Mouse (Mus musculus) liver, embryonic 16.5 days (tissue): ENCODE measurements around the gene Cbln4. TPM values are rescaled to one million over a fixed set of nuclear protein-coding genes. Genes with fewer than 3 reads are reported as not detected.

Source experiments
- ATAC-seq: fragments of 200-750 bp; cut with Nextera tagmentation; 2 replicates; pipeline ENCODE4 v1.8.0; 2017; ENCODE audit warnings: low read depth, mild to moderate bottlenecking, moderate number of reproducible peaks, moderate library complexity
- H3K27ac ChIP-seq: fragments of 300-500 bp; sonication (generic); 2 replicates; pipeline ENCODE4 v1.5.1; 2014; ENCODE audit warnings: mild to moderate bottlenecking, low read length
- H3K27me3 ChIP-seq: fragments of 300-500 bp; sonication (generic); 2 replicates; pipeline ENCODE4 v1.6.1; 2014; ENCODE audit warnings: low read depth, low read length, mixed read lengths; ENCODE audit not compliant: control insufficient read depth, insufficient read depth
- H3K36me3 ChIP-seq: fragments of 300-500 bp; sonication (generic); 2 replicates; pipeline ENCODE4 v1.6.1; 2014; ENCODE audit warnings: mild to moderate bottlenecking; ENCODE audit not compliant: control insufficient read depth, insufficient read depth
- H3K4me1 ChIP-seq: fragments of 300-500 bp; sonication (generic); 2 replicates; pipeline ENCODE4 v1.6.1; 2014; ENCODE audit warnings: low read depth, low read length, mixed read lengths; ENCODE audit not compliant: control insufficient read depth
- H3K4me2 ChIP-seq: fragments of 300-500 bp; sonication (generic); 2 replicates; pipeline ENCODE4 v1.6.1; 2014; ENCODE audit warnings: low read depth, low read length, mixed read lengths
- H3K4me3 ChIP-seq: fragments of 300-500 bp; sonication (generic); 2 replicates; pipeline ENCODE4 v1.5.1; 2014; ENCODE audit warnings: low read depth, mild to moderate bottlenecking, low read length
- H3K9ac ChIP-seq: fragments of 300-500 bp; sonication (generic); 2 replicates; pipeline ENCODE4 v1.6.1; 2014; ENCODE audit warnings: low read depth, low read length
- H3K9me3 ChIP-seq: fragments of 300-500 bp; sonication (generic); replicated peaks from 2 replicates; pipeline ENCODE4 v1.6.1; 2016; ENCODE audit warnings: low read length; ENCODE audit not compliant: control insufficient read depth
- WGBS: fragments of 180-500 bp; shearing (Covaris S2); extraction: QIAGEN DNeasy Blood & Tissue Kit; methylation state at CpG from one replicate; pipeline ENCODE4 v1.1.7; 2014; ENCODE audit not compliant: insufficient replicate concordance; 5-methylcytosine and 5-hydroxymethylcytosine counted together
- polyA plus RNA-seq: library from polyadenylated mRNA; unstranded; fragments of >200 nt; fragmentation: Nextera tagmentation; extraction: Ambion mirVana; gene quantifications from 2 replicates; pipeline ENCODE4 v1.2.1, GENCODE M21; 2015

Gene Cbln4
- polyA plus RNA-seq, 1 experiment from 2014 or later, result 0.09 TPM

- H3K4me1 ChIP-seq, result no peaks in the 10 kb centered on the region
- H3K27ac ChIP-seq, result no peak overlapping the region
- H3K4me3 ChIP-seq, result no peak overlapping the region
- H3K9ac ChIP-seq, result no peak overlapping the region
- H3K9me3 ChIP-seq, result no peaks in the 10 kb centered on the region; the same call in 1 of the 2 replicates
- H3K4me2 ChIP-seq, result no peak overlapping the region
- no peaks in the 10 kb centered on the region for H3K36me3 ChIP-seq
- peaks cover 18% of the 10 kb centered on the region for H3K27me3 ChIP-seq
- WGBS, result 60% methylated on average over 10 of the region's 10 CpGs
- no peak for ATAC-seq
Measured at GRCm38 (mm10) chr2:172040859-172041258, 2.4 kb downstream of the Cbln4 start.

- H3K4me2 ChIP-seq, result no peak overlapping the region
- no peak overlapping the region for H3K4me3 ChIP-seq
- WGBS, result 74% methylated on average over 5 of the region's 5 CpGs
- H3K27me3 ChIP-seq, result peaks cover 18% of the 10 kb centered on the region
- H3K27ac ChIP-seq, result no peak overlapping the region
- H3K4me1 ChIP-seq, result no peaks in the 10 kb centered on the region
- ATAC-seq, result no peak
- no peaks in the 10 kb centered on the region; the same call in 1 of the 2 replicates for H3K9me3 ChIP-seq
- no peaks in the 10 kb centered on the region for H3K36me3 ChIP-seq
- no peak overlapping the region for H3K9ac ChIP-seq
Measured at GRCm38 (mm10) chr2:172039601-172040000, 3.7 kb downstream of the Cbln4 start.

GRCm38 (mm10) chr2:172034281-172034680 is 9.0 kb downstream of the Cbln4 start:
- no peak for ATAC-seq
- Histone ChIP-seq H3K4me2 (no peak overlapping the region), H3K27ac (no peak overlapping the region), H3K9ac (no peak overlapping the region), H3K9me3 (no peaks in the 10 kb centered on the region), H3K4me3 (no peak overlapping the region), H3K27me3 (no peaks in the 10 kb centered on the region), H3K4me1 (no peaks in the 10 kb centered on the region), H3K36me3 (no peaks in the 10 kb centered on the region)
- 24% methylated on average over 5 of the region's 5 CpGs for WGBS

GRCm38 (mm10) chr2:172025459-172026130 is 17.7 kb downstream of the Cbln4 start:
- no peak overlapping the region for H3K9ac ChIP-seq
- 57% methylated on average over 12 of the region's 12 CpGs for WGBS
- no peak overlapping the region for H3K4me2 ChIP-seq

GRCm38 (mm10) chr2:172006726-172007125 is 36.5 kb downstream of the Cbln4 start:
- Histone ChIP-seq H3K9ac (no peak overlapping the region), H3K4me2 (no peak overlapping the region), H3K4me3 (no peak overlapping the region), H3K36me3 (no peaks in the 10 kb centered on the region), H3K4me1 (no peaks in the 10 kb centered on the region), H3K27ac (no peak overlapping the region), H3K27me3 (no peaks in the 10 kb centered on the region), H3K9me3 (peaks cover 4% of the 10 kb centered on the region; the same call in 1 of the 2 replicates)
- ATAC-seq, result no peak
- WGBS, result 83% methylated on average over 10 of the region's 10 CpGs

More at GRCm38 (mm10) chr2:172025459-172026130, 17.7 kb downstream of the Cbln4 start:
- no peaks in the 10 kb centered on the region for H3K36me3 ChIP-seq
- no peak overlapping the region for H3K4me3 ChIP-seq
- ATAC-seq, result no peak
- no peak overlapping the region for H3K27ac ChIP-seq
- H3K4me1 ChIP-seq, result no peaks in the 10 kb centered on the region
- H3K27me3 ChIP-seq, result no peaks in the 10 kb centered on the region
- no peaks in the 10 kb centered on the region; the same call in 1 of the 2 replicates for H3K9me3 ChIP-seq

GRCm38 (mm10) chr2:172005970-172006369 is 37.3 kb downstream of the Cbln4 start:
- no peaks in the 10 kb centered on the region for H3K4me1 ChIP-seq
- WGBS, result 41% methylated on average over 7 of the region's 7 CpGs
- no peak overlapping the region for H3K4me3 ChIP-seq
- H3K27ac ChIP-seq, result no peak overlapping the region
- no peak overlapping the region for H3K9ac ChIP-seq
- H3K9me3 ChIP-seq, result peaks cover 4% of the 10 kb centered on the region; the same call in 1 of the 2 replicates
- no peak overlapping the region for H3K4me2 ChIP-seq
- H3K27me3 ChIP-seq, result no peaks in the 10 kb centered on the region
- H3K36me3 ChIP-seq, result no peaks in the 10 kb centered on the region
- ATAC-seq, result no peak

GRCm38 (mm10) chr2:172004029-172004984 is 39.0 kb downstream of the Cbln4 start:
- ATAC-seq, result no peak
- Histone ChIP-seq H3K4me1 (no peaks in the 10 kb centered on the region), H3K36me3 (no peaks in the 10 kb centered on the region), H3K27ac (no peak overlapping the region), H3K9me3 (peaks cover 4% of the 10 kb centered on the region; the same call in 1 of the 2 replicates), H3K4me3 (no peak overlapping the region), H3K27me3 (no peaks in the 10 kb centered on the region), H3K4me2 (no peak overlapping the region), H3K9ac (no peak overlapping the region)
- WGBS, result 64% methylated on average over 21 of the region's 21 CpGs

GRCm38 (mm10) chr2:171996979-171997686 is 46.1 kb downstream of the Cbln4 start:
- no peak for ATAC-seq
- Histone ChIP-seq H3K4me1 (no peaks in the 10 kb centered on the region), H3K27ac (no peak overlapping the region), H3K9ac (no peak overlapping the region), H3K4me2 (no peak overlapping the region), H3K36me3 (no peaks in the 10 kb centered on the region), H3K27me3 (no peaks in the 10 kb centered on the region), H3K9me3 (no peaks in the 10 kb centered on the region), H3K4me3 (no peak overlapping the region)
- WGBS, result 56% methylated on average over 6 of the region's 6 CpGs
